Mouse (Mus musculus) embryo, embryonic 11.5 days (tissue): ENCODE results near the gene Gm6465.
"Not testable (repeated sequence)": the region's sequence is repeated elsewhere in the genome, so short reads cannot be mapped to it uniquely, and the experiment has no call there.

Experiments used
- DNase-seq: peaks from one replicate; pipeline ENCODE4 v3.0.0-alpha.2; 2012; ENCODE audit warnings: low read depth, low spot score

Gene Gm6465

DNA sequence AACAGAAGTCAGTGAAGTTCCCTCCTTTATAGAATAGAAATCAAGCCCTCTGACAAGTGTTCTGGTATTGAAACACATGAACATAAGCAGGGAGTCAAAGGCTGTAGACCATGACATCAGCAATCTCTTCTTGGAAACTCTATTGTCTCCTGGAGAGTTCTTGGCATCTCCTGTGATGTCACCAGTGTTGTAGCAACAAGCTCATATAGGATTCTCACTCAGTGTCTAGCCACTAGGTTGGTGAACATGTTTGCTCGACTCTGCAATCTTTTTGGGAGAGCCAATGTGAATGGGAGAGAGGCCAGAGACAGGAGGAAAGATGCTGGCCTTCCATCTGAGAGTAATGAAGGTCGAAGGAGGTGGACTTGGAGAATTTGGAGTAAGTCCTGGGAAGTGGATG lies at the start of gene Gm6465:
Gm6465 (plus strand) TSS at position 301 of the 400 bp plus-strand sequence.
- DNase-seq: not testable (repeated sequence)

DNA sequence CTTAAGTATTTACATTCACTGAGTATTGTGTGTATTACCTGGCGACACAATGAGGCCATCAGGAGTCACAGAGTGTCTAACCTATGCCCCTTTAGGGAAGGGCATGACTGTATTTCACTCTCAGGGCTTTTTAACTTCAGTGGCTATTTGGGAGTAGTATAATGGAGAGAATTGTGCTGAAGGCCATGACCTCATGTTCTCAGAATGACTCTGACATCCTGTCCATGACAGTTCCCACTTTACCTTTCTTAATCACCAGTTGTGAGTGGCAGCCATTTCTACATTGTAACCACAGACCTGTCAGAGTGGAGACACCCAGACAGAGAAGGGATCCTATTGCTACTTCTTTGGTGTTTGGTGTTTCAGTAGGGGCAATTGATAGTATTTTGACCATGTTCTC lies 485 bp downstream of the Gm6465 start:
- not testable (repeated sequence) for DNase-seq

DNA sequence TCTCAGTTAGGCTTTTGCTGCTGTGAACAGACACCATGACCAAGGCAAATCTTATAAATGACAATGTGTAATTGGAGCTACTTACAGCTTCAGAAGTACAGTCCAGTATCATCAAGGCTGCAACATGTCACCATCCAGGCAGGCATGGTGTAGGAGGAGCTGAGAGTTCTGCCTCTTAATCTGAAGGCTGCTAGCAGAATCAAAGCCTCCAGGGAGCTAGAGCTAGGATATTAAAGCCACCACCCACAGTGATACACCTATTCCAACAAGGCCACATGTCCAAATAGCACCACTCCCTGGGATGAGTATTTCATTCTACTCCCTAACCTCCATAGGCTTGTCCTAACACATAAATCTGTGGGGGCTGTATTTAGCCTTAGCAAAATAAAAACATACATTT lies 12.6 kb downstream of the Gm6465 start:
- DNase-seq: not testable (repeated sequence)
